Mouse (Mus musculus) spleen, adult 2 months (tissue): ENCODE data around the gene Sstr3.

Experiments used
- CTCF ChIP-seq: fragments of 200-500 bp; IDR thresholded peaks from 2 replicates; pipeline ENCODE4 v1.5.1; 2011; ENCODE audit warnings: mild to moderate bottlenecking, inconsistent platforms; ENCODE audit not compliant: insufficient read depth, insufficient read length, insufficient replicate concordance; ENCODE audit errors: extremely low read depth
- POLR2A ChIP-seq: fragments of 200-500 bp; IDR thresholded peaks from 2 replicates; pipeline ENCODE4 v1.6.1; 2011; ENCODE audit warnings: low read depth, low read length, inconsistent platforms

- TF ChIP-seq CTCF (no peak), POLR2A (no peak)
These were observed 13.1 kb downstream of the Sstr3 start for GRCm38 (mm10) chr15:78531451-78531720.
